Mouse (Mus musculus) stomach, postnatal 0 days (tissue): ENCODE data around the gene Ankrd11. TPM values are rescaled to one million over a fixed set of nuclear protein-coding genes. Genes with fewer than 3 reads are reported as not detected.

Source experiments
- ATAC-seq: fragments of 200-750 bp; cut with Nextera tagmentation; 2 replicates; pipeline ENCODE4 v1.8.0; 2017; ENCODE audit not compliant: low FRiP score, low TSS enrichment
- DNase-seq: peaks from one replicate; pipeline ENCODE4 v3.0.0-alpha.2; 2016; ENCODE audit warnings: low spot score
- H3K27ac ChIP-seq: fragments of 300-500 bp; sonication (generic); replicated peaks from 2 replicates; pipeline ENCODE4 v1.5.1; 2014; ENCODE audit warnings: mild to moderate bottlenecking, control low read depth
- H3K27me3 ChIP-seq: fragments of 300-500 bp; sonication (generic); 2 replicates; pipeline ENCODE4 v1.6.1; 2014; ENCODE audit warnings: low read length; ENCODE audit not compliant: control insufficient read depth, insufficient read depth
- H3K36me3 ChIP-seq: fragments of 300-500 bp; sonication (generic); 2 replicates; pipeline ENCODE4 v1.6.1; 2014; ENCODE audit warnings: low read length, mixed read lengths; ENCODE audit not compliant: control insufficient read depth, insufficient read depth
- H3K4me1 ChIP-seq: fragments of 300-500 bp; sonication (generic); replicated peaks from 2 replicates; pipeline ENCODE4 v1.6.1; 2014; ENCODE audit warnings: antibody characterized with exemption; ENCODE audit not compliant: control insufficient read depth, insufficient read depth
- H3K4me2 ChIP-seq: fragments of 300-500 bp; sonication (generic); replicated peaks from 2 replicates; pipeline ENCODE4 v1.6.1; 2014; ENCODE audit warnings: low read depth, mild to moderate bottlenecking, control low read depth, moderate library complexity
- H3K4me3 ChIP-seq: fragments of 300-500 bp; sonication (generic); 2 replicates; pipeline ENCODE4 v1.5.1; 2014; ENCODE audit warnings: low read depth, low read length, control low read depth
- H3K9ac ChIP-seq: fragments of 300-500 bp; sonication (generic); 2 replicates; pipeline ENCODE4 v1.6.1; 2014; ENCODE audit warnings: mild to moderate bottlenecking, low read length, control low read depth, mixed read lengths
- H3K9me3 ChIP-seq: fragments of 300-500 bp; sonication (generic); 2 replicates; pipeline ENCODE4 v1.6.1; 2016; ENCODE audit warnings: low read length; ENCODE audit not compliant: control insufficient read depth
- CTCF ChIP-seq: IDR thresholded peaks from 2 replicates; pipeline ENCODE4 v1.5.1; 2016; ENCODE audit warnings: antibody characterized with exemption, low read depth, mild to moderate bottlenecking, moderate library complexity
- EP300 ChIP-seq: optimal IDR thresholded peaks from 2 replicates; pipeline ENCODE3; 2016; ENCODE audit warnings: antibody characterized with exemption
- WGBS: fragments of 180-500 bp; shearing (Covaris S2); extraction: QIAGEN DNeasy Blood & Tissue Kit; methylation state at CpG from one replicate; pipeline ENCODE4 v1.1.7; 2014; 5-methylcytosine and 5-hydroxymethylcytosine counted together
- polyA plus RNA-seq: library from polyadenylated mRNA; unstranded; fragments of >200 nt; fragmentation: Nextera tagmentation; extraction: Ambion mirVana; gene quantifications from 2 replicates; pipeline ENCODE4 v1.2.1, GENCODE M21; 2015

The Ankrd11 gene
- polyA plus RNA-seq, 1 experiment from 2014 or later: 35.0 TPM

- WGBS: 41% methylated on average over 5 of the region's 5 CpGs
- H3K27ac ChIP-seq: no peak overlapping the region
Observed at GRCm38 (mm10) chr8:122962046-122962445, 80.0 kb downstream of the Ankrd11 start.

DNA sequence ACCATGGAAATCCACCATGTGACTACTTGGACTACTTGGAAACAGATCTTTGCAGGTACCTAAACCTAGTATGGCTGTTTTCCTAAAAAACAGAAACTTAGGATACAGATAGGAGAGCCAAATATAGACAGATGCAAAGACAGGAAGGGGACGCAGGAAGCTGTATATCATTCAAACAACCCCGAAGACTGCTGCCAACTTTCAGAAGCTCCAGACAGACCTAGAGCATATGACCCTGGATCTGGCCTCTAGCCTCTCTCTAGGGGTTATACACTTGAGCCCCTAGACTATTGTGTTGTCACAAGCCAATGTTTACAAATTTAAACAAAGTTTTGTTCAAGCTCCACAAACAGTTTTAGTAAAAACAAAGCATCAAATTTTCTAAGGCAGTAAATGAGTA lies 80.6 kb downstream of the Ankrd11 start:
- H3K4me2 ChIP-seq: no peak overlapping the region
- ATAC-seq (no peak), DNase-seq (no peak)
- no peaks in the 10 kb centered on the region for H3K9me3 ChIP-seq
- peaks cover 4% of the 10 kb centered on the region; the same call in 1 of the 2 replicates for H3K4me1 ChIP-seq
- no peaks in the 10 kb centered on the region for H3K36me3 ChIP-seq
- TF ChIP-seq CTCF: no peak
- no peak for TF ChIP-seq EP300
- H3K4me3 ChIP-seq: no peak overlapping the region
- no peak overlapping the region for H3K9ac ChIP-seq
- no peaks in the 10 kb centered on the region for H3K27me3 ChIP-seq
- H3K27ac ChIP-seq: no peak overlapping the region
- 16% methylated on average over 2 of the region's 2 CpGs for WGBS

More at GRCm38 (mm10) chr8:122962046-122962445, 80.0 kb downstream of the Ankrd11 start:
- TF ChIP-seq CTCF (no peak), EP300 (no peak)
- H3K27me3 ChIP-seq: no peaks in the 10 kb centered on the region
- H3K9me3 ChIP-seq: no peaks in the 10 kb centered on the region
- H3K36me3 ChIP-seq: no peaks in the 10 kb centered on the region
- H3K4me1 ChIP-seq: peaks cover 4% of the 10 kb centered on the region; the same call in 1 of the 2 replicates
- no peak for DNase-seq
- no peak overlapping the region for H3K4me3 ChIP-seq
- ATAC-seq: no peak
- H3K9ac ChIP-seq: no peak overlapping the region
- no peak overlapping the region for H3K4me2 ChIP-seq

DNA sequence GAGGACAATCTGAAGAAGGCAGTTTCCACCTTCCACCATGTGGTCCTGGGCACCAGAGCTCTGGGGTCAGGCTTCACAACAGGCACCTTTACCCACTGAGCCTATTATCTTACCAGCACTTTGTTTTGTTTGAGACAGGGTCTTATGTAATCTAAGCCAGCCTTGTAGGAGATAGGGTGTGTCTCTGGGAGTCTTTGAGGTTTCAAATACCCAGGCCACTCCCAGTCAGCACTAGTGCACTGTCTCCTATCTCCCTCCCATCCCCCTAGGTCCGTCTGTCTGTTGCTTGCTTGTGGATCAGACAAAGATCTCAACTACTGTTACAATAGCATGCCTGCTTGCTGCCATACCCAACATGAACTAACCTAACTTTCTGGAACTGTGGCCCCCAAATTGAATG lies 81.1 kb downstream of the Ankrd11 start:
- TF ChIP-seq EP300 (no peak), CTCF (no peak)
- Histone ChIP-seq H3K27me3 (no peaks in the 10 kb centered on the region), H3K9me3 (no peaks in the 10 kb centered on the region), H3K4me1 (peaks cover 4% of the 10 kb centered on the region; the same call in 1 of the 2 replicates), H3K9ac (no peak overlapping the region), H3K4me3 (no peak overlapping the region), H3K27ac (0 out of 2 replicates have a peak overlapping the region, but pooled peaks have one; percentile 35), H3K36me3 (no peaks in the 10 kb centered on the region), H3K4me2 (no peak overlapping the region)
- DNase-seq (no peak), ATAC-seq (no peak)
- WGBS: 25% methylated on average over 1 of the region's 1 CpGs

GRCm38 (mm10) chr8:122960323-122960722 lies 81.8 kb downstream of the Ankrd11 start:
- WGBS: 36% methylated on average over 5 of the region's 5 CpGs
- ATAC-seq (no peak), DNase-seq (no peak)
- no peak overlapping the region for H3K4me2 ChIP-seq
- no peak overlapping the region for H3K27ac ChIP-seq
- no peaks in the 10 kb centered on the region for H3K9me3 ChIP-seq
- H3K36me3 ChIP-seq: no peaks in the 10 kb centered on the region
- no peak for TF ChIP-seq EP300
- no peak for TF ChIP-seq CTCF
- no peaks in the 10 kb centered on the region for H3K27me3 ChIP-seq
- H3K4me1 ChIP-seq: peaks cover 4% of the 10 kb centered on the region; the same call in 1 of the 2 replicates
- no peak overlapping the region for H3K9ac ChIP-seq
- no peak overlapping the region for H3K4me3 ChIP-seq

- Histone ChIP-seq H3K4me2 (no peak overlapping the region), H3K27me3 (no peaks in the 10 kb centered on the region), H3K4me3 (no peak overlapping the region), H3K9me3 (no peaks in the 10 kb centered on the region), H3K9ac (no peak overlapping the region), H3K36me3 (no peaks in the 10 kb centered on the region), H3K4me1 (no peaks in the 10 kb centered on the region; the same call in 1 of the 2 replicates), H3K27ac (no peak overlapping the region; the same call in 1 of the 2 replicates)
- no peak for ATAC-seq
- WGBS: 81% methylated on average over 3 of the region's 3 CpGs
- no peak for TF ChIP-seq CTCF
- no peak for TF ChIP-seq EP300
- DNase-seq: no peak
Observed at GRCm38 (mm10) chr8:122955997-122956396, 86.1 kb downstream of the Ankrd11 start.

DNA sequence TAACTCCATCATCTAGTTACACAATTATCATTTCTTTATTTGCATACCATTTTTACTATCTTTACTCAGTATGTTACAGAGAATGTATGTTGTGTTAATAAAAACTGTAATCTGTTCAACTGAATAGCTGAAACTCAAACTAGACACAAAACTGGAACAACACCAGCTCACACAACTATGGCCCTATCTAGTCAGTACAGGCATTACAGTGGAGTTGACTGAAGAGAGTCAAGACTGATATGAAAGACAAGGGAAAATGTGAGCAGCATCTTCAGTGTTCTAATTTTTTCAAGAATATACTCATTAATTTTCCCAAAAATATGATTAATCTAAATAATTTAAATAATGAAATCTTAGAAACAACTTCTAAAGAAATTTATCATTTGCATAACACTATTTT lies 86.9 kb downstream of the Ankrd11 start:
- H3K27ac ChIP-seq: no peak overlapping the region
- no peak overlapping the region for H3K4me3 ChIP-seq
- no peak for TF ChIP-seq CTCF
- TF ChIP-seq EP300: no peak
- H3K9ac ChIP-seq: no peak overlapping the region
- H3K4me2 ChIP-seq: no peak overlapping the region
- H3K36me3 ChIP-seq: no peaks in the 10 kb centered on the region
- H3K4me1 ChIP-seq: no peaks in the 10 kb centered on the region; the same call in 1 of the 2 replicates
- ATAC-seq (no peak), DNase-seq (no peak)
- no peaks in the 10 kb centered on the region for H3K27me3 ChIP-seq
- H3K9me3 ChIP-seq: no peaks in the 10 kb centered on the region
